Mouse (Mus musculus): ENCODE measurements at regions not wholly inside any gene's neighbourhood (a gene's known extent, or its start where the extent isn't known, plus 50 kb on each side); places are given as distances from the start of the nearest gene placed in this dataset.

DNA sequence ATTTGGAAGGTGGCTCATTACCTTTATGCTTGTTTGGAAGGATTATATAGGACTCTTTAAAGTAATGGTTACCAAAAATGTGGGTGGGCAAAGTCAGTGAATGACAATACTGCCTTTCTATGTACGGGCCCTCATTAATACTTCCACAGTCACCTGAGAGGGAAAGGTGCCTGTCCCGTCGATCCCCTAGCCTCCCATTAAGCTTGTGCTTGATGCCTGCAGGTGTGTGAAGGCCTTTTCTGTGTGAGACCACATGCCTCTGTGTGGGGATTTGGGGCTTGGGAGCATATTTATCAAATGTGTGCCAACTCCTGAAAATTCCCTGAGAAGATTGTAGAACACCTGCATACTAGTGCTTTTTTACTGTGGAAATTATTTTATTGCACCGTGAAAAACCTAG, 377.4 kb upstream of the Fam92a start:
- Histone ChIP-seq H3K9me3 (replicated peaks; ENCODE audit: low read length) (peaks cover 2% of the 10 kb centered on the region), H3K9ac (ENCODE audit: insufficient read depth, low read depth) (no peak overlapping the region), H3K4me2 (ENCODE audit: insufficient read depth, low read depth, poor library complexity, severe bottlenecking) (no peak overlapping the region), H3K27me3 (replicated peaks) (no peaks in the 10 kb centered on the region), H3K36me3 (replicated peaks in 1 of 2; ENCODE audit: control insufficient read depth in 1 of 2, insufficient read depth in 1 of 2, low read length in 1 of 2) (no peaks in the 10 kb centered on the region), H3K4me1 (ENCODE audit: control insufficient read depth in 1 of 2, insufficient read depth in 2 of 2) (peaks cover 2 to 9% of the 10 kb centered on the region in 2 experiments; a peak in 2 of 4 replicates), H3K4me3 (replicated peaks in 1 of 3; ENCODE audit: low read depth in 2 of 3, low read length in 2 of 3, poor library complexity in 1 of 3) (no peak overlapping the region), H3K79me2 (replicated peaks; ENCODE audit: control insufficient read depth, extremely low read depth, insufficient read depth, poor library complexity, severe bottlenecking) (no peaks in the 10 kb centered on the region), H3K27ac (ENCODE audit: insufficient read depth, low read depth) (no peak overlapping the region)
- no peak for DNase-seq (ENCODE audit: extremely low read depth)
- dilution Hi-C loops (cut with MboI; ENCODE audit: extremely low pct_ligation_motif_present, extremely low pct_unique_long_range_greater_than_20kb, low sequenced_read_pairs) = no loop called here
- in situ Hi-C loops (cut with MboI; ENCODE audit: low pct_ligation_motif_present, low pct_unique_long_range_greater_than_20kb, low sequenced_read_pairs) = no loop called here
- TF ChIP-seq TBP (conservative IDR thresholded peaks at IDR 0.05; ENCODE audit: low read depth, low read length) = no peak
- TF ChIP-seq SIN3A (IDR thresholded peaks at IDR 0.05; ENCODE audit: low read length) = no peak
- no peak for TF ChIP-seq POLR2A (IDR thresholded peaks at IDR 0.05; ENCODE audit: low read depth, low read length)
- no peak for TF ChIP-seq CHD2 (IDR thresholded peaks at IDR 0.05; ENCODE audit: low read length)
- TF ChIP-seq ZC3H11A (IDR thresholded peaks at IDR 0.05; ENCODE audit: low read depth, low read length) = no peak
- no peak for TF ChIP-seq NELFE (IDR thresholded peaks at IDR 0.05; ENCODE audit: low read depth, low read length)
- TF ChIP-seq ZKSCAN1 (IDR thresholded peaks at IDR 0.05; ENCODE audit: borderline replicate concordance, low read depth, low read length) = no peak
- no peak for TF ChIP-seq IRF4 (IDR thresholded peaks at IDR 0.05; ENCODE audit: low read depth, low read length)
- no peak for TF ChIP-seq USF1 (IDR thresholded peaks at IDR 0.05; ENCODE audit: low read depth, low read length)
- no peak for TF ChIP-seq MEF2A (IDR thresholded peaks at IDR 0.05; ENCODE audit: borderline replicate concordance, low read depth, low read length)
- no peak for TF ChIP-seq ZNF384 (IDR thresholded peaks at IDR 0.05; ENCODE audit: low read depth, low read length)
- TF ChIP-seq EP300 (IDR thresholded peaks at IDR 0.05; ENCODE audit: low read length) = no peak
- no peak for TF ChIP-seq JUND (conservative IDR thresholded peaks at IDR 0.05; ENCODE audit: low read depth, low read length)
- TF ChIP-seq CTCF (conservative IDR thresholded peaks at IDR 0.05 in 1 of 2, IDR thresholded peaks at IDR 0.05 in 1 of 2; ENCODE audit: low read depth in 2 of 2, low read length in 2 of 2) = no peak
- no peak for TF ChIP-seq UBTF (IDR thresholded peaks at IDR 0.05; ENCODE audit: low read depth, low read length)
- no peak for TF ChIP-seq POLR2AphosphoS2 (IDR thresholded peaks at IDR 0.05; ENCODE audit: low read depth, low read length)
- no peak for TF ChIP-seq HCFC1 (IDR thresholded peaks at IDR 0.05; ENCODE audit: low read depth, low read length)
- no peak for TF ChIP-seq GABPA (IDR thresholded peaks at IDR 0.05; ENCODE audit: insufficient replicate concordance, low read depth, low read length)
- TF ChIP-seq USF2 (conservative IDR thresholded peaks at IDR 0.05; ENCODE audit: low read depth, low read length) = no peak

DNA sequence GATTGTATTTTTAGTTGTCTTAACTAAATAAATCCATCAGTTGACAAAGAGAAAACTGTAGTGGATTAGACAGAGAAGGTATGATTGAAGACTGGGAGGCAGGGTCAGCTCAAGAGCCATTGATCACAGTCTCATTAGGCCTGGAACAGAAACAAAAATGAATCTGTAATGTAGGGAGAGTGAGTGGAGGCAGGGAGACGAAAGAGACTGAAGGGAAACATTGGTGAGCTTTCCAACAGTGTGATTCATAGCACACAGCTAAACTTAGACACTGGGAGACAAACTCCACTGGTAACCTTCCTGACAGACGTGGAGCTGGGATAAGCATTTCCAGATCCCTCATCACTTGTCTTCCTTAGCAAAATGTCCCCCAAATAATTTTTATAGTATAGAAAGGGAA, 372.1 kb upstream of the Fam92a start:
- H3K4me2 ChIP-seq (ENCODE audit: insufficient read depth, low read depth, poor library complexity, severe bottlenecking) = no peak overlapping the region
- no peak for TF ChIP-seq HCFC1 (IDR thresholded peaks at IDR 0.05; ENCODE audit: low read depth, low read length)
- TF ChIP-seq USF1 (IDR thresholded peaks at IDR 0.05; ENCODE audit: low read depth, low read length) = no peak
- no peak for TF ChIP-seq CTCF (conservative IDR thresholded peaks at IDR 0.05 in 1 of 2, IDR thresholded peaks at IDR 0.05 in 1 of 2; ENCODE audit: low read depth in 2 of 2, low read length in 2 of 2)
- TF ChIP-seq JUND (conservative IDR thresholded peaks at IDR 0.05; ENCODE audit: low read depth, low read length) = no peak
- no peak for TF ChIP-seq IRF4 (IDR thresholded peaks at IDR 0.05; ENCODE audit: low read depth, low read length)
- H3K36me3 ChIP-seq (replicated peaks in 1 of 2; ENCODE audit: control insufficient read depth in 1 of 2, insufficient read depth in 1 of 2, low read length in 1 of 2) = no peaks in the 10 kb centered on the region
- peaks cover 2% of the 10 kb centered on the region for H3K9me3 ChIP-seq (replicated peaks; ENCODE audit: low read length)
- no peaks in the 10 kb centered on the region for H3K27me3 ChIP-seq (replicated peaks)
- no peaks in the 10 kb centered on the region for H3K79me2 ChIP-seq (replicated peaks; ENCODE audit: control insufficient read depth, extremely low read depth, insufficient read depth, poor library complexity, severe bottlenecking)
- H3K4me3 ChIP-seq (replicated peaks in 1 of 3; ENCODE audit: low read depth in 2 of 3, low read length in 2 of 3, poor library complexity in 1 of 3) = no peak overlapping the region
- H3K9ac ChIP-seq (ENCODE audit: insufficient read depth, low read depth) = no peak overlapping the region
- no peak overlapping the region for H3K27ac ChIP-seq (ENCODE audit: insufficient read depth, low read depth)
- dilution Hi-C loops (cut with MboI; ENCODE audit: extremely low pct_ligation_motif_present, extremely low pct_unique_long_range_greater_than_20kb, low sequenced_read_pairs) = no loop called here
- in situ Hi-C loops (cut with MboI; ENCODE audit: low pct_ligation_motif_present, low pct_unique_long_range_greater_than_20kb, low sequenced_read_pairs) = no loop called here
- H3K4me1 ChIP-seq (ENCODE audit: control insufficient read depth in 1 of 2, insufficient read depth in 2 of 2) = peaks cover 17 to 60% of the 10 kb centered on the region in 2 experiments
- DNase-seq (ENCODE audit: extremely low read depth) = no peak
